In the genomic region with DNA sequence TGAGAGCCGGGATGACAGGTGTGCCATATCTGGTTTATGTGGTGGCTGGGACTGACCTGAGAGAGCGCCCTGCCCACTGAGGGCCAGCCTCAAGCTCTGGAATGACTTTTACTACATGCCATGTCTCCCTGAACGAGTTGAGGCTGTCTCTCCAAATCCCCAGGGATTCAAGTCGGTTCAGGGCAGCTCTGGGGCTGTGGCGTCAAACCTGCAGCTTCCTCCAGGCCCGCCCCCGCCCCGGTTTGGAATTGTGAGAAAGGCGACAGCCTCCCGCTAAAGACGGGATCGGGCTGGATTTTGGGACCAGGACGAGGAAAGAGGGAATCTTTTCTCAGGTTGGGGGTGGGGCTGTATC, we compare ENCODE assay signal across 8 mouse cellular contexts. TPM values are rescaled to one million over a fixed set of nuclear protein-coding genes. Genes with fewer than 3 reads are reported as not detected.
DNase-seq lines count a peak whose midpoint lies in the region; ATAC-seq lines count a peak whose summit lies in the region.

No protein-coding gene starts in this region.

- peak overlapping the region; percentile 82 for H3K4me2 ChIP-seq in kidney, embryonic 15.5 days
- peak overlapping the region; percentile 87 for H3K4me2 ChIP-seq in heart, embryonic 14.5 days (ENCODE audit: low read length)
- peak overlapping the region; percentile 69 for H3K4me2 ChIP-seq in liver, embryonic 13.5 days

- under 1% methylated on average over 13 of the region's 13 CpGs for WGBS in kidney, embryonic 15.5 days
- 2% methylated on average over 13 of the region's 13 CpGs for WGBS in heart, embryonic 14.5 days
- 2% methylated on average over 13 of the region's 13 CpGs for WGBS in liver, embryonic 13.5 days (ENCODE audit: insufficient replicate concordance)

- ATAC-seq in kidney, embryonic 15.5 days (replicated peaks; ENCODE audit: low FRiP score), result no peak; the same call in 1 of the 2 replicates
- no peak for ATAC-seq in heart, embryonic 14.5 days (ENCODE audit: insufficient number of reproducible peaks, insufficient read depth, low FRiP score, low read depth)
- 0 out of 2 replicates have a peak, but pooled peaks have one; percentile 11 for ATAC-seq in liver, embryonic 13.5 days (ENCODE audit: low read depth)
- ATAC-seq in inflammation-experienced regulatory T-cells, adult 6 months, result no peak

- peak overlapping the region; percentile 57 for H3K4me3 ChIP-seq in kidney, embryonic 15.5 days (replicated peaks)
- peak overlapping the region; percentile 42 to 69 for H3K4me3 ChIP-seq in heart, embryonic 14.5 days (ENCODE audit: control insufficient read depth in 1 of 2, insufficient read depth in 1 of 2, low read depth in 1 of 2, low read length in 2 of 2)
- peak overlapping the region; percentile 57 for H3K4me3 ChIP-seq in liver, embryonic 13.5 days (replicated peaks)

- no peaks in the 10 kb centered on the region for H3K36me3 ChIP-seq in kidney, embryonic 15.5 days
- H3K36me3 ChIP-seq in heart, embryonic 14.5 days (ENCODE audit: control insufficient read depth, insufficient read depth, low read length), result no peaks in the 10 kb centered on the region
- H3K36me3 ChIP-seq in liver, embryonic 13.5 days, result no peaks in the 10 kb centered on the region

- no peak for DNase-seq in kidney, postnatal 36 days
- DNase-seq in brain, adult 2 months (ENCODE audit: low read depth, low spot score), result peak; percentile 17
- no peak for DNase-seq in liver, embryonic 13.5 days
- no peak for DNase-seq in right cerebral cortex, postnatal 4 days
- no peak for DNase-seq in left cerebral cortex, postnatal 36 days (ENCODE audit: low spot score in 2 of 2)

- peaks cover 24% of the 10 kb centered on the region for H3K4me1 ChIP-seq in kidney, embryonic 15.5 days
- H3K4me1 ChIP-seq in heart, embryonic 14.5 days (ENCODE audit: control insufficient read depth in 2 of 2, insufficient read depth in 2 of 2, low read length in 2 of 2), result peaks cover 13 to 16% of the 10 kb centered on the region in 2 experiments
- H3K4me1 ChIP-seq in liver, embryonic 13.5 days (replicated peaks), result peaks cover 35% of the 10 kb centered on the region

- H3K27ac ChIP-seq in kidney, embryonic 15.5 days, result no peak overlapping the region
- no peak overlapping the region for H3K27ac ChIP-seq in heart, embryonic 14.5 days (replicated peaks in 1 of 2; ENCODE audit: control insufficient read depth in 1 of 2, insufficient read depth in 1 of 2, low read depth in 2 of 2, low read length in 2 of 2)
- no peak overlapping the region for H3K27ac ChIP-seq in liver, embryonic 13.5 days

- H3K9me3 ChIP-seq in kidney, embryonic 15.5 days (replicated peaks), result no peaks in the 10 kb centered on the region
- H3K9me3 ChIP-seq in heart, embryonic 14.5 days (ENCODE audit: control insufficient read depth, low read length), result no peaks in the 10 kb centered on the region
- no peaks in the 10 kb centered on the region for H3K9me3 ChIP-seq in liver, embryonic 13.5 days (replicated peaks)

- H3K27me3 ChIP-seq in kidney, embryonic 15.5 days, result peaks cover 20% of the 10 kb centered on the region; the same call in 1 of the 2 replicates
- peaks cover 10% of the 10 kb centered on the region; the same call in 1 of the 2 replicates for H3K27me3 ChIP-seq in heart, embryonic 14.5 days (ENCODE audit: control insufficient read depth, insufficient read depth, low read length)
- peaks cover 49% of the 10 kb centered on the region for H3K27me3 ChIP-seq in liver, embryonic 13.5 days

- H3K9ac ChIP-seq in kidney, embryonic 15.5 days, result peak overlapping the region; percentile 26; the same call in 1 of the 2 replicates
- peak overlapping the region; percentile 56 for H3K9ac ChIP-seq in heart, embryonic 14.5 days (ENCODE audit: low read length)
- peak overlapping the region; percentile 53; the same call in 1 of the 2 replicates for H3K9ac ChIP-seq in liver, embryonic 13.5 days

- intact Hi-C loops in left cerebral cortex, postnatal 36 days (cut with DNase I), result loop anchor here (2.0 to 5.0 kb wide), 3 partner anchors 27 to 59 kb away; partner anchors contain the start of genes Gpr108 and Trip10

RNA-seq across cellular contexts. Expression of gene Vav1, which starts 2.9 kb away (rescaled TPM):
- 1.7 and 1.8 TPM in 2 replicates for polyA plus RNA-seq in kidney, embryonic 15.5 days (2015; fragmentation: Nextera tagmentation; extraction: Ambion mirVana)
- 1.4 and 2.2 TPM in 2 replicates for polyA plus RNA-seq in heart, embryonic 14.5 days (2014; fragmentation: Nextera tagmentation; extraction: Ambion mirVana)
- polyA plus RNA-seq in liver, embryonic 13.5 days (2015; fragmentation: Nextera tagmentation; extraction: Ambion mirVana), result 11.6 and 12.5 TPM in 2 replicates
- 1 to 10 TPM; 3.7 to 4.7 TPM for total RNA-seq in left cerebral cortex, postnatal 36 days (2021)
- polyA plus RNA-seq in inflammation-experienced regulatory T-cells, adult 6 months (2017; shearing (Covaris generic)), result 10 to 100 TPM; 66.1 to 89.2 (median 85.7) TPM

RNA-seq across cellular contexts. Expression of gene Trip10, which starts 26.7 kb away (rescaled TPM):
- 44.5 and 47.5 TPM in 2 replicates for polyA plus RNA-seq in kidney, embryonic 15.5 days (2015; fragmentation: Nextera tagmentation; extraction: Ambion mirVana)
- polyA plus RNA-seq in heart, embryonic 14.5 days (2014; fragmentation: Nextera tagmentation; extraction: Ambion mirVana), result 32.9 and 33.0 TPM in 2 replicates
- polyA plus RNA-seq in liver, embryonic 13.5 days (2015; fragmentation: Nextera tagmentation; extraction: Ambion mirVana), result 10.4 and 11.9 TPM in 2 replicates
- 1 to 10 TPM; 5.3 to 9.2 TPM for total RNA-seq in left cerebral cortex, postnatal 36 days (2021)
- polyA plus RNA-seq in inflammation-experienced regulatory T-cells, adult 6 months (2017; shearing (Covaris generic)), result 1 to 10 TPM; 1.0 to 4.4 (median 3.6) TPM

RNA-seq across cellular contexts. Expression of gene Gpr108, which starts 27.7 kb away (rescaled TPM):
- 35.6 and 39.5 TPM in 2 replicates for polyA plus RNA-seq in kidney, embryonic 15.5 days (2015; fragmentation: Nextera tagmentation; extraction: Ambion mirVana)
- polyA plus RNA-seq in heart, embryonic 14.5 days (2014; fragmentation: Nextera tagmentation; extraction: Ambion mirVana), result 27.4 and 29.0 TPM in 2 replicates
- polyA plus RNA-seq in liver, embryonic 13.5 days (2015; fragmentation: Nextera tagmentation; extraction: Ambion mirVana), result 13.7 and 15.2 TPM in 2 replicates
- total RNA-seq in left cerebral cortex, postnatal 36 days (2021), result 10 to 100 TPM; 23.2 to 23.4 TPM
- 10 to 100 TPM; 49.0 to 66.3 (median 56.5) TPM for polyA plus RNA-seq in inflammation-experienced regulatory T-cells, adult 6 months (2017; shearing (Covaris generic))

RNA-seq across cellular contexts. Expression of gene C3, which starts 48.0 kb away (rescaled TPM):
- polyA plus RNA-seq in kidney, embryonic 15.5 days (2015; fragmentation: Nextera tagmentation; extraction: Ambion mirVana), result 2.3 and 5.4 TPM in 2 replicates
- polyA plus RNA-seq in heart, embryonic 14.5 days (2014; fragmentation: Nextera tagmentation; extraction: Ambion mirVana), result 0.74 and 1.00 TPM in 2 replicates
- 98.2 and 119 TPM in 2 replicates for polyA plus RNA-seq in liver, embryonic 13.5 days (2015; fragmentation: Nextera tagmentation; extraction: Ambion mirVana)
- under 1 TPM; 0.59 to 0.74 TPM for total RNA-seq in left cerebral cortex, postnatal 36 days (2021)
- 1 to 10 TPM; 1.0 to 3.6 (median 1.8) TPM for polyA plus RNA-seq in inflammation-experienced regulatory T-cells, adult 6 months (2017; shearing (Covaris generic))
